Mouse (Mus musculus): ENCODE results near the gene Gsc.
"Not testable (repeated sequence)": the region's sequence is repeated elsewhere in the genome, so short reads cannot be mapped to it uniquely, and the experiment has no call there.

Gsc gene

DNA sequence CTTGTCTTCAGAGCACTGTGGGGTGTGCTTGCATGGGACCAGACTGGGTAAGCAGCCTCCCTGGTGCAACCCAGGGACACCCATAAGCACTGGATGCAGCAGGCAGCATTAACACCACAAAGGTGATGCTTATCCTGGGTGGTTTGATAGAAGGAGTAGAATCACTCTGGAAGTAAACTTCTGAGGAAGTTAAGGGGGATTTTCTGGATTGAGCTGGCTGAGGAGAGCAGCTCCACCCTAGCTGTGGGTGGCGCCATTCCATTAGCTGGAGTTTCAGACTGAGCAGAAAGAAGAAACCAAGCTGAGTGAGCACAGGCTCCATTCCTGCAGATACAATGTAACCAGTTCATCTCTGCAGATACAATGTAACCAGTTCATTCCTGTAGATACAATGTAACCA is 20.1 kb downstream of the Gsc start:
- DNase-seq (ENCODE audit: low spot score) = no peak

DNA sequence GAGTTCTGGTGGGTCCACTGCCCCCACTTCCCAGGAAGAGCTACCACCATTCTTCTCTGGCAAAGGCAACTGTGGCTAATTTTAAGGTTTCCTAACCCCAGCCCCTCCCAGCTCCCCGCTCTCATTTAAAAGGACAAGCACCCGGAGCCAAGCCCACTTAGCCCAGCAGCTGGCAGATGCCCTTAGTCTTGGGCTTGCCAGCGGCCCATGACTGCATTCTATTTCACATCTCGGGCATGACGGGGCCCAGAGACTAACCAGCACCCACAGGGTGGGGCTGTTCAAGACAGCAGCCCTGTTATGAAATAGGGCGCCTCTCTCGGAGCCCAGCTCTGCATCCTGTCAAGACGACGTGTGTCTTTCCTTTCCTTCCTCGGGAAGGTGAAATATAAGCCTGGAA is 22.9 kb downstream of the Gsc start:
- DNase-seq (ENCODE audit: low spot score) = no peak

DNA sequence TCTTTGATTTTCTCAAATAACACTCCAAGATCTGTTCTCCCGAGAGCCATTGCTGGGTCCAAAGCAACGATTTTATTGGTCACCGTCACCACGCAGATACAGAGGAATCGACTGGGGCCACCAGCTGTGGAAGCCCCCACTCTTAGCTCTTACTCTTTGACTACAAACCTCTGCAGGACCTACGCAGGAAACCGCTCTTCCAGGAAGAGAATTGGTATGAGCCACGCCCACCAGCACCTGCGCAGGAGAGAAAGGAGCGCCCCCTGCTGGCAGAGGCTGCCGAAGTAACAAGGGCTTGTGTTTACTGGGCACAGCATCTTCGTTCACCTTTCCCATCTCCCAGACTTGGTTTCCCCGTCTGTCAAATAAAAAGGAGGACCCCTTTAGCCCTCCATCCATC is 25.0 kb downstream of the Gsc start:
- DNase-seq (ENCODE audit: low spot score) = no peak

DNA sequence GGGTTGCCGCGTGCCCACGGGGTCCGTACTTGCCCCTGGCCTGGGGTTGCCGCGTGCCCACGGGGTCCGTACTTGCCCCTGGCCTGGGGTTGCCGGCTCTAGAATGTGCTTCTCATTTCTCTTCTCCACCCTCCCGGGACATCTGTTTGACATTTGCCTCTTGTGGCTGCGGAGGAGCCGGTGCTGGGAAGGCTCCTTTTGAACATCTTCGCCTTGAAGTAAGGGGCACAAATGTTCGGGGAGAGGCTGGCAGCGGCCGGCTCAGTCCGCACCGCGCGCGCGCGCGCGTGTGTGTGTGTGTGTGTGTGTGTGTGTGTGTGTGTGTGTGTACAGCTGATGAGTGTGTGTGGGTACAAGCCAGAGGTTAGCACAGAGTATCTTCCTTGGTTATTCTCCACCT is 26.1 kb downstream of the Gsc start:
- DNase-seq (ENCODE audit: low spot score) = not testable (repeated sequence)

GRCm38 (mm10) chr12:104443716-104444115 is 29.4 kb downstream of the Gsc start:
- no peak for DNase-seq (ENCODE audit: low spot score)

- peak; percentile 81 for DNase-seq (ENCODE audit: low spot score)
Measured at GRCm38 (mm10) chr12:104440087-104440760, 32.9 kb downstream of the Gsc start.

- DNase-seq (ENCODE audit: low spot score) = no peak
Measured at GRCm38 (mm10) chr12:104433951-104434735, 39.0 kb downstream of the Gsc start.

- DNase-seq (ENCODE audit: low spot score) = no peak
Measured at GRCm38 (mm10) chr12:104433214-104433613, 39.9 kb downstream of the Gsc start.

DNA sequence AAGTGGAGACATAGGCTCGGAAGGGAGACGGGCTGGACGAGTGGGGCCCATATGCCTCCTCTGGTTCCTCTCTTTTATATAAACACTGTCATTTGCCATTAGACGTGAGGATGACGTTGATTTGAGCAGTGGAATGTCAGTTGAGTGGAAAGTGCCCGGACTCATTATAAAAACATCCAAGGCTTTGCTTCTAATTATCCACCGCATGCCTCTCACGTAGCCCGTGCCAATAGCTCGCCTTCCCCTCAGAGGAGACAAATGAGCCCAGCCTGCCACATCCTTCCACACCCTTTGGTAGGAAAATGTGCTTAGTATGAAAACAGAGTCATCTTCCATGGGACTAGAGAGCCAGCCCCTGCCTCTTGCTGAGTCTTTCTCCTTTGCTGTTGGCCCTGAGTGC is 41.8 kb downstream of the Gsc start:
- DNase-seq (ENCODE audit: low spot score) = no peak

DNA sequence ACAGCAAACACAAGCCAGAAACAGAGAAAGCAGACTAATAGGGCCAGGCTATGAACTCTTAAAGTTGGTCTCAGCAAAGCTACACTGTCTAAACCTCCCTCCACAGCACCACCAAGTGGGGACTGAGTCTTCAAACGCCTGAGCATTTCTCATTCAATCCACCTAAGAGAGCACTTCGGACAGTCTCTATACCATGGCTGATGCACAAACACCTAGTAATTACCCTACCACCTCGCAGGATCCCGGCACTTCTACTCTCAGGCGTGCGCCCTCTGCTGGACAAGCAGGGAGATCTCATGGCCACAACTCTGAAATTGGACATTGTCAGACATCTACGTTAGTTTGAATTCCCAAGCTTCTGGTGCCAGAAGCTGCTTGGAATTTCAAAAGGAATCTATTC is 46.2 kb downstream of the Gsc start:
- peak; percentile 47 for DNase-seq (ENCODE audit: low spot score)

DNA sequence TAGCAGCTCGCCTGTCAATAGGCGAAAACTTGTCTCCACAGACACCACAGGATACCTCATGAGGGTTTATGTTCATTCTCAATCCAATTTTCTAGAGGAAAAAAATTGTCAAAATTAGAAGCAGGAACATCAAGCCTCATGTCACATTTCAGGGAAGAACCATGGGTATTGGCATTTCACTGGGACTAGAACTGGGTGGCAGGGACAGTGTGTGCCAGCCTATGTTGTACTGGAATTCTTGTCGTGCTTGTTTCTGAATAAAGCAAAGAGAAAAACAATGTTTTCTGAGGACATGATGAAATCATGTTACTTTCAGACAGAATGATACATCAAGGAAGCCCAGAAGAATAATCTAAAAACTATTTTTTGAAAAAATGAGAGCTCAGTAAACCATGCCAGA is 47.5 kb downstream of the Gsc start:
- no peak for DNase-seq (ENCODE audit: low spot score)

DNA sequence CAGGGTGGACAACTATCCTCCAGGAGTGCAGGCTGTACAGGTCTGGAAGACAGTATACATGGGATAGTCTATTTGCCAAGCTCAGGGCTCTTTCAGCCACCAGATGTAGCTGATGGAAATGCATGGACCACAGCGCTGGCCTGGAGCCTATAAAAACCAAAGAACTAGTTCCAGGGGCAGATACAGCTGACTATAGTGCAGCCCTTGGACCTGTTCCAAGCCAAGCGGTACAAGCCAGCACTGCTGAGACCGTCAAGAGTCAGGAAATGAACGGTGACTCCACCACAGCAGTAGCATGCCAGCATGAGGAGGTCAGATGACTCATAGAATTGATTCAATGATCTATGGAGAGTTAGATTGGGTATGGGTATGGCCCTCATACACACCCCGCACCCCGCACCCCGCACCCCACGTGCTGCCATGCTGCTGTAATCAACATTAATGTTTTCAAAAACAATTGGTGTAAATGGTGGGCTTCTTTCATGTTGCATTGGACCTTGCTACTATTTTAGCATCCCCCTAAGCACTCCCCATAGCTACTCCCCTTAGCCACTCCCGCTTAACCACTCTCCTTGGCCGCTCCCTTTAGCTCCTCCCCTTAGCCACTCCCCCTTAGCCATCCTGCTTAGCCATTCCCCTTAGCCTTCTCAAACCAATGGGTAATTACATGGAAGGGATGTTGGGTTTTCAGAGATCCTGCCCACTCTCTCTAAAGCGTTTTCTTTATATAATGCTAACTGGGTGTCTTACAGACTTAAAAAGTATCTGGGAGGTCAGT is 50.3 kb downstream of the Gsc start:
- peak; percentile 23 for DNase-seq (ENCODE audit: low spot score)
